Mouse (Mus musculus) liver, embryonic 15.5 days (tissue): ENCODE measurements around the gene Nsrp1. TPM values are rescaled to one million over a fixed set of nuclear protein-coding genes. Genes with fewer than 3 reads are reported as not detected.
"Not testable (repeated sequence)": the region's sequence is repeated elsewhere in the genome, so short reads cannot be mapped to it uniquely, and the experiment has no call there.

Experiments
- ATAC-seq: fragments of 200-750 bp; cut with Nextera tagmentation; 2 replicates; pipeline ENCODE4 v1.8.0; 2017; ENCODE audit warnings: moderate number of reproducible peaks, mild to moderate bottlenecking, moderate library complexity; ENCODE audit not compliant: insufficient read depth
- H3K27ac ChIP-seq: fragments of 300-500 bp; sonication (generic); replicated peaks from 2 replicates; pipeline ENCODE4 v1.5.1; 2015; ENCODE audit warnings: mild to moderate bottlenecking, inconsistent platforms
- H3K27me3 ChIP-seq: fragments of 300-500 bp; sonication (generic); 2 replicates; pipeline ENCODE4 v1.6.1; 2015; ENCODE audit warnings: mild to moderate bottlenecking, inconsistent platforms
- H3K36me3 ChIP-seq: fragments of 300-500 bp; sonication (generic); replicated peaks from 2 replicates; pipeline ENCODE4 v1.6.1; 2015; ENCODE audit warnings: moderate library complexity, mild to moderate bottlenecking, inconsistent platforms
- H3K4me1 ChIP-seq: fragments of 300-500 bp; sonication (generic); replicated peaks from 2 replicates; pipeline ENCODE4 v1.6.1; 2015; ENCODE audit warnings: inconsistent platforms
- H3K4me2 ChIP-seq: fragments of 300-500 bp; sonication (generic); 2 replicates; pipeline ENCODE4 v1.6.1; 2015; ENCODE audit warnings: moderate library complexity, mild to moderate bottlenecking, inconsistent platforms
- H3K4me3 ChIP-seq: fragments of 300-500 bp; sonication (generic); replicated peaks from 2 replicates; pipeline ENCODE4 v1.5.1; 2015; ENCODE audit warnings: mild to moderate bottlenecking, inconsistent platforms
- H3K9ac ChIP-seq: fragments of 300-500 bp; sonication (generic); 2 replicates; pipeline ENCODE4 v1.6.1; 2015; ENCODE audit warnings: moderate library complexity, mild to moderate bottlenecking, inconsistent platforms
- H3K9me3 ChIP-seq: fragments of 300-500 bp; sonication (generic); replicated peaks from 2 replicates; pipeline ENCODE4 v1.6.1; 2016; ENCODE audit warnings: inconsistent platforms
- WGBS: fragments of 180-500 bp; shearing (Covaris S2); methylation state at CpG from one replicate; pipeline ENCODE4 v1.1.7; 2015; ENCODE audit warnings: mixed read lengths; ENCODE audit not compliant: insufficient replicate concordance; 5-methylcytosine and 5-hydroxymethylcytosine counted together
- polyA plus RNA-seq: library from polyadenylated mRNA; unstranded; fragments of >200 nt; fragmentation: Nextera tagmentation; extraction: Ambion mirVana; gene quantifications from 2 replicates; pipeline ENCODE4 v1.2.1, GENCODE M21; 2015

Gene Nsrp1
- 18.4 and 21.0 TPM in 2 replicates for polyA plus RNA-seq

DNA sequence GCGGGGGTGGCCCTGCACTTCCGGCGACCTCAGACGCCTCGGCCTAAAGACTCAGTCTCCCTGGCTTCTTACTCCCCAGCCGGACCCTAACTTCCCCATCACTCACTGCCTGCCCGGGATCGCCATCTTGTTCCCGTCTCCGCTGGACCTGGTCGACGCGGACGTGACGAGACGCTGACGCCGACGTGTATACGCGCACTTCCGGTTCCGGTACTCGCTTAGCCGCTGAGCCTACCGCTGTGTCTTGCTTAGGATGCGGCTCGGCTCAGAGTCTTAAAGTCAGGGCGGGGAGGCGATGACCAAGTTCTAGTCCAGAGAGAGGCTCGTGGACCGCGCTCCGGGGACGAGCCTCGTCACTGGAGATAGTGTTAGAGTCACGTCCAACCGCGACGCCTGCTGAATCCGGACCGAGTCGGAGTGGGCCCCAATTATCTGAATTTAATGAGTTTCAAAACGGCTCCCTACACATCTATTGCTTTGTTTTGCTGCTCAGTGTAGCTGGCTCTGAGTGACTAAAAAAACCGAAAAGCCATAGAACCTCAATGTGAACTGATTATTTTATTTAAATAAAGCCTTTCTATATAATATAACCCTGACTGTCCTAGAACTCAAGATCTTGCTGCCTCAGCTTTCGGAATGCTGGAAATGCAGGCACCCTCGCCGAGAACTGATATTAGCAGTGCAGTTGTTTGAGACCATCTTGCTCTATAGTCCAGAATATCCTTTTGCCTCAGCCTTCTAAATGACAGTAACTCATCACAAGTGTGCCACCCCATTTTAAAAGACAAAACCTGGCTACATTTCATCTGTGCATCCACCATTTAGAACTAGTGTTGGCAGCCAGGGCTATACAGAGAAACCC, at the start of gene Nsrp1:
Gene Nsrp1 (minus strand): TSS at position 163 of the 862 bp plus-strand sequence.
- Histone ChIP-seq H3K27ac (peak within 1 kb of the TSS; percentile 86), H3K9me3 (no peaks in the 10 kb centered on the region), H3K9ac (peak within 1 kb of the TSS; percentile 76), H3K36me3 (peaks cover 26% of the 10 kb centered on the region), H3K27me3 (peaks cover 30% of the 10 kb centered on the region), H3K4me1 (peaks cover 20% of the 10 kb centered on the region), H3K4me2 (peak within 1 kb of the TSS; percentile 84), H3K4me3 (peak within 1 kb of the TSS; percentile 78)
- peak; percentile 96 for ATAC-seq
- 4% methylated on average over 48 of the region's 48 CpGs for WGBS

DNA sequence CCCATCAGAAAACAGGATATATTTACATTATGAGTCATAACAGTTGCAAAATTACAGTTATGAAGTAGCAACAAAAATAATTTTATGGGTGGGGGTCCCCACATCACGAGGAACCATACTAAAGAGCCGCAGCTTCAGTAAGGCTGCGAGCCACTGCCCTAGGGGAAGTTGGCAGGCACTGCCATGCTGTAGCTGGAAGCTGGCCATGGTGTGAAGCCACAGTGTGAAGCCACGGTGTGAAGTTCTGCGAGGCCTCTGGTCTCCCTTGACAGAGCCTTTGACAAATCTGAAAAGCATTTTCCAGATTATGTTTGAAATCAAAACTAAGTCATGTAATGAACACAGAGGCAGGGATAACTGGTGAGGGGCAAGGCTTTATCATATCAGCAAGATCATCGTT, 32.9 kb upstream of the Nsrp1 start:
- H3K4me3 ChIP-seq = no peak overlapping the region
- no peak overlapping the region for H3K27ac ChIP-seq
- no peak for ATAC-seq
- H3K4me2 ChIP-seq = no peak overlapping the region
- WGBS = 54% methylated on average over 6 of the region's 6 CpGs
- H3K9ac ChIP-seq = no peak overlapping the region
- H3K4me1 ChIP-seq = no peaks in the 10 kb centered on the region
- H3K36me3 ChIP-seq = no peaks in the 10 kb centered on the region
- H3K27me3 ChIP-seq = no peaks in the 10 kb centered on the region
- no peaks in the 10 kb centered on the region for H3K9me3 ChIP-seq

DNA sequence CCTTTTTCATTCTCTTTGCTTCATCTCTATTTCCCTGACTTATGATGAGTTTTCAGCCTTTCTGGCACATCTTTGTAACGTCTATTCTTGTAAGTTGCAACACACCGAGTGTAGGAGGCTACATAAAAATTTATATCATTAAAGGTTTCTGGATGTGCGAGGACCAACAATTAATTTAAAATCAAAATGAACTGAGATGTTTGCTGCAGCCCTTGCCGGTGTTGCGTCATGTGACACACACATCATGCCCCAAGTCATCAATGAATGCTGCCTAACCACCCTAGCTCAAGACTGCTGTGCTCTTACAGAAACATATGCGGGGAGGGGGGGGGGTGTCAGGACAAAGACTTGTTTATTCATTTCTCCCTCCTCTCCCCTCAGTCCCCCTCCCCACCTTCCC, 30.2 kb upstream of the Nsrp1 start:
- WGBS = 68% methylated on average over 6 of the region's 6 CpGs
- H3K4me1 ChIP-seq = no peaks in the 10 kb centered on the region
- no peaks in the 10 kb centered on the region for H3K36me3 ChIP-seq
- H3K9me3 ChIP-seq = no peaks in the 10 kb centered on the region
- no peak overlapping the region for H3K9ac ChIP-seq
- no peak overlapping the region for H3K4me3 ChIP-seq
- no peaks in the 10 kb centered on the region for H3K27me3 ChIP-seq
- ATAC-seq = no peak
- H3K27ac ChIP-seq = no peak overlapping the region
- H3K4me2 ChIP-seq = no peak overlapping the region

DNA sequence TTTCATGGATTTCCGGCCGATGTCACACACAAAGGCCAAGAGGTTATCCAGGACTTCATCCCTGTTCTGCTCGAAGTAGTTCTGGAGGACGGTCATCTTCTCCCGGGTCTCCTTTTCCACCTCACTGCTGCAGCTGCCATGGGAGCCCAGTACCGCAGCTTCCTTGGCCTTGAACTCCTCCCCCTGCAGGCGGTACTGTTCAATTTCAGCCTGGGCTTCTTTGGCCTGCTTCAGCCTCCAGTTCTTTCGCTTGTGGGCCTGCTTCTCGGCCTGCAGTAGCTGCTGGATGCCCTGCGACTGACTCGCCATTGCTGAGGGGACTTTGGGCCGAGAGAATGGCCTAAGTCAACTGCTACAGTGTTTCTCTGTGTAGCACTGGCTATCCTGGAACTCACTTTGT, 29.6 kb upstream of the Nsrp1 start:
- H3K36me3 ChIP-seq, H3K9me3 ChIP-seq, H3K27ac ChIP-seq, H3K4me2 ChIP-seq, H3K27me3 ChIP-seq, ATAC-seq, H3K9ac ChIP-seq, H3K4me1 ChIP-seq, H3K4me3 ChIP-seq: not testable (repeated sequence)
- 74% methylated on average over 12 of the region's 12 CpGs for WGBS

DNA sequence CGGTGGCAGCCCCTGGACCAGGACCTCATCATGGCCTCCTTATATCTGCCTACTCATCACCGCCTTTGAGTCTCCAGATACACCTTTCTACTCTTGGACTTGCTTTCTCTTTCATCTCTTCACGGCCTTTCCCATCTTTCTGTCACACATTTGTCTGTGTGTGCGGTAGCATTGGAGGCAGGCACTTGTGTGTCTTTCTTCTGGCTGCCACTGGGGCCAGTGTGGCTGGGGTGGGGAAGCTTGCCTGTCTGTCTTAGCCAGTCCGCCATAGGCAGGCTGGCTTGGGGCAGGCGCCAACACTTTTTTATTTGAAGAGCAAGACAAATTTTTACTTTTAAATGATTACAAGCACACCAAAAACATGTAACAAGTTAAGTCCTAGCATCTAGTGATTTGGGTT, 28.7 kb upstream of the Nsrp1 start:
- no peak overlapping the region for H3K4me2 ChIP-seq
- no peaks in the 10 kb centered on the region for H3K27me3 ChIP-seq
- H3K4me3 ChIP-seq = no peak overlapping the region
- H3K27ac ChIP-seq = no peak overlapping the region
- H3K9ac ChIP-seq = no peak overlapping the region
- ATAC-seq = no peak
- 77% methylated on average over 6 of the region's 6 CpGs for WGBS
- H3K9me3 ChIP-seq = no peaks in the 10 kb centered on the region
- H3K4me1 ChIP-seq = no peaks in the 10 kb centered on the region
- no peaks in the 10 kb centered on the region for H3K36me3 ChIP-seq

DNA sequence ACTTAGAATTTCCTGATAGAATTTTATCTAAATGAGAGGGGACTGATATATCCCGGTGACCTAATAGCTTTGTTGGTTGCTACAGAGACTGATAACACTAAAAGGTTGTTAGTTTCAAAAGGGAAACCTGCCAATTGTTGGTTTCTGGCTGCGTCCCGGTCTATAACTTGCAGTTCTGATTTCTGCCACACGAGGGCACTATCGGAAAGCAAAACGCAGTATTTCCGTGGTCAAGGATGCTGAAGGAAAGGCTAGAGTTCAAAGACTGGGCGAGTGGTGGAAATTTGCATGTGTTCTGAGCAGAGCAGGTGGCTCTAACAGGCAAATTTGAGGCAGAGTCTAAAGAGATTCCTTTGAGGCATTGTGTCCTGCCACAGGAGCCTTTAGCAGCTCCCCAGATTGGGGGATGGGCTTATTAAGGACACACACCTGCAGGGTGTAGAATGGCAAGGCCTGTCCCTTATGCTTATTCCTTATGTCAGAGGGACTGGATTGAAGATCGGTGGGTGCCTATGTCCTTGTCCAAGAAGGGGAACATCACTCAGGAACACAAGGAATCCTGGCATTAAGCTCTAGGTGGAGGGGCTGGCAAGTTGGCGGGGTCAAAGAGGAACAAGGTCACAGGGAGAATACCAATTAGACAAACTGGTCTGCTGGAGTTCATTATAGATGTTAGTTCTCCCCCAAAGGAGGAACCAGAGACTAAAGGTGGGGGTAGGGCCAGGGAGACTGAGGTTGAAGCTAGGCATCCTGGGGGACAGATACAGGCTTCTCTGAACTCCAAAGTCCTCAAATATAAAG, 22.1 kb upstream of the Nsrp1 start:
- 13% methylated on average over 10 of the region's 10 CpGs for WGBS
- ATAC-seq = no peak

DNA sequence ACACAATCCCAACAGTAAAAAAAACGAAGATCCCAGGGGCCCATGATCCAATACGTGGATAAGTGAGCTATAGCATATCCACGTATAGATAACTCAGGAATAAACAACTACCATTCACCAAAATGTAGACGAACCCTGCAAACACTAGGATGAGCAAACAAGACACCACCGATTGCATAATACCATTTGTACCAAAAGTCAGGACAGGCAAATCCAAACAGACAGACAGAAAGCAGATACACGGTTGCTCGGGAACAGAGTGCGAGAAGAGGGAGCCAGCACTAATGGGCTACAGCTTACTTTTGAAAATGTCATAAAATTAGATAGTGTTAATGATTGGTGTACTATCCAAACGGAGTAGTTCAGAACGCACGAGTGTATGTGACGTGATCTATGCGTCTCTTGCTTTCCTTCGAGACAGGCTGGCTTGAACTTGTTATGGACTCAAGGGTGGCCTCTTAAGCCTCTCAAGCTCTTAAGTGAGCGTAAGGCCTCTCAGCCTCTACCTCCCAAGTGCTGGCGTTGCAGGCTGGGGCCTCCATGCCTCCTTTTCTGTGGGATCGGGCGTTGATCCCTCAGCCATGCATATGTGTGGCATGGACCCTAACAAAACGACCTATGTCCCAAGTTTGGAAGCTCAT, 20.2 kb upstream of the Nsrp1 start:
- no peak overlapping the region for H3K9ac ChIP-seq
- no peaks in the 10 kb centered on the region for H3K9me3 ChIP-seq
- H3K27me3 ChIP-seq = no peaks in the 10 kb centered on the region
- H3K27ac ChIP-seq = no peak overlapping the region
- 0 out of 2 replicates have a peak, but pooled peaks cover 4% of the 10 kb centered on the region for H3K4me1 ChIP-seq
- H3K4me3 ChIP-seq = no peak overlapping the region
- H3K36me3 ChIP-seq = no peaks in the 10 kb centered on the region
- no peak overlapping the region for H3K4me2 ChIP-seq
- 58% methylated on average over 19 of the region's 19 CpGs for WGBS
- ATAC-seq = no peak

More for the DNA sequence above, 22.1 kb upstream of the Nsrp1 start:
- no peaks in the 10 kb centered on the region for H3K36me3 ChIP-seq
- H3K9ac ChIP-seq = no peak overlapping the region
- no peak overlapping the region for H3K4me3 ChIP-seq
- H3K27ac ChIP-seq = no peak overlapping the region
- no peaks in the 10 kb centered on the region for H3K27me3 ChIP-seq
- no peak overlapping the region for H3K4me2 ChIP-seq
- 0 out of 2 replicates have a peak, but pooled peaks cover 4% of the 10 kb centered on the region for H3K4me1 ChIP-seq
- no peaks in the 10 kb centered on the region for H3K9me3 ChIP-seq

DNA sequence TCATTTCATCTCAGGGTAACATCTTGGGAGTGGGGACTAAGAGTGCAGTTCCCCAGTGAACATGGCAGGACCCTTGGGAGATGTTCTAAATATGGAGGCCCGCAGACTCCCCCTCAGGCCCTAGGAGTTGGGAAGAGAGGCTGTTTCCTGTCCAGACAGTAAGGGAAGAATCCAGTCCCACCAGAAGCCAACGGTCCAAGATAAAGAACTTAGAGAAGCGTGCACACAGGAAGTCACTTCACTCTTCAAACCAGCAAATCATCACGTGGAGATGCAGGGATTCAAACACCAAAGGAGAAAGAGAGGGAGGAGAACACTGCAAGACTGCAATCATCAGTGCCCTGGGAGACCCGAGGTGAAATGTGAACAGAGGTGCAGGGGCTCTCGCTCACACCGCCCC, 18.8 kb upstream of the Nsrp1 start:
- Histone ChIP-seq H3K9me3 (no peaks in the 10 kb centered on the region), H3K27ac (no peak overlapping the region), H3K27me3 (no peaks in the 10 kb centered on the region), H3K4me2 (no peak overlapping the region), H3K36me3 (no peaks in the 10 kb centered on the region), H3K9ac (no peak overlapping the region), H3K4me3 (no peak overlapping the region), H3K4me1 (0 out of 2 replicates have a peak, but pooled peaks cover 7% of the 10 kb centered on the region)
- WGBS = 45% methylated on average over 7 of the region's 7 CpGs
- ATAC-seq = no peak

DNA sequence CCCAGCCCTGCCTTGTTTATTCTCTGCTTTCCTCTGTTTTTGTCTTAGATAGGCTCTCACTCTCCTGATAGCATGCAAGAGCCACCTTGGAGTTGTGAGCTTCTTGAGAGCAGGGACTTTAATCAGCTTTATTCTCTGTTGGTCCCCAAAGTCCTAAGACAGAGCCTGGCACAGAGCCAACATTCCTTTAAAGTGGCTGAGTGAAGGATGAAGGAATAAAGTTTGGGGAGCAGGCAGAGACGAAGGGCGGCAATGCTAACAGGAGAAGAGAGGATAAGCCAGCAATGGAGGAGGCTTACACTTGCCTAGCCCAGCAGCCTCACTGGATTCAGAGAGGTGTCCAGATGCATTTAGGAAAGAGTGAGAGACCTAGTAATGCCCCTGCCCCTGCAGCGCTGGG, 18.3 kb upstream of the Nsrp1 start:
- H3K27me3 ChIP-seq = no peaks in the 10 kb centered on the region
- ATAC-seq = no peak
- 70% methylated on average over 3 of the region's 3 CpGs for WGBS
- H3K4me2 ChIP-seq = no peak overlapping the region
- 0 out of 2 replicates have a peak, but pooled peaks cover 7% of the 10 kb centered on the region for H3K4me1 ChIP-seq
- no peaks in the 10 kb centered on the region for H3K9me3 ChIP-seq
- no peak overlapping the region for H3K4me3 ChIP-seq
- H3K9ac ChIP-seq = no peak overlapping the region
- no peaks in the 10 kb centered on the region for H3K36me3 ChIP-seq
- H3K27ac ChIP-seq = no peak overlapping the region

DNA sequence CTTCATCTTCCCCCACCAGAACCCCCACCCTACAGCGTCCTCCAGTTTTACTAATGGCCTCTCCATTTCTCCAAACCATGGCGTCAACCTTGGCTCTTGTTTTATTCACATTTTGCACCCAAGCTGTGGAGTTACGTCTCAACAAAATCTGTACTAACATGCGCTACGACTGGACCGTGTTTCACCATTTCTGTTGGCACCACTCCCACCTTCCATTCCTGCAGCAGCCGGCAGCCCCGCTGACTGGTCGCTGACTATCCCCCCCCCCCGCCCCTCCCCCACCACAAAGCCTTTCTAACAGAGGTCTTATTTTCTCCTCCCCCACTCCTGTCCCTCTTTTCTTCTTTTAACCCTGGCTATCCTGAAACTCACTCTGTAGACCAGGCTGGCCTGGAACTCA, 17.0 kb upstream of the Nsrp1 start:
- Histone ChIP-seq H3K4me1 (0 out of 2 replicates have a peak, but pooled peaks cover 7% of the 10 kb centered on the region), H3K27me3 (no peaks in the 10 kb centered on the region), H3K27ac (no peak overlapping the region), H3K36me3 (no peaks in the 10 kb centered on the region), H3K4me2 (no peak overlapping the region), H3K4me3 (no peak overlapping the region), H3K9me3 (no peaks in the 10 kb centered on the region), H3K9ac (no peak overlapping the region)
- 54% methylated on average over 10 of the region's 10 CpGs for WGBS
- no peak for ATAC-seq

DNA sequence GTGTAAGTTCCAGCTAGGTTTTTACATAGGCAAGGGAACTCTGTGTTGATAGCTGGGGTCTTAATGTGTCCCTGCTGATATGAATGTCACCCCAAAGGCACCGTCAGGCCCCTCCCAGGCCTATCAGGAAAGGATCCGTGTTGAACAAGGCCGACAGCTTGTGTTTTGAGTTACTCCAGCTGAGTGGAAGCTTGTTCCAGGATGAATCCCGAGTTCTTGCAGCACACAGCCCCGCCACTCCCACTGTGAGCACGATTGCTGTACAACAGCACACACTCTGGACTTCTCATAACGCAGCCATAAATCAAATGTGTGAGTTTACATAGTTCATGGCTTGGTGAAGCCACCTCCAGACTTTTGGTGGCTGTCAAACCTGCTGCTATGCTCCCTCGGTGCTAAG, 15.9 kb upstream of the Nsrp1 start:
- no peak overlapping the region for H3K4me3 ChIP-seq

More for the DNA sequence above, 15.9 kb upstream of the Nsrp1 start:
- H3K27ac ChIP-seq = no peak overlapping the region
- no peaks in the 10 kb centered on the region for H3K27me3 ChIP-seq
- H3K9me3 ChIP-seq = no peaks in the 10 kb centered on the region
- H3K36me3 ChIP-seq = no peaks in the 10 kb centered on the region
- 53% methylated on average over 8 of the region's 8 CpGs for WGBS
- H3K4me2 ChIP-seq = no peak overlapping the region
- H3K9ac ChIP-seq = no peak overlapping the region
- no peak for ATAC-seq
- H3K4me1 ChIP-seq = 0 out of 2 replicates have a peak, but pooled peaks cover 3% of the 10 kb centered on the region
